Mouse (Mus musculus) kidney, embryonic 15.5 days (tissue): ENCODE data around the gene Cfap58. TPM values are rescaled to one million over a fixed set of nuclear protein-coding genes. Genes with fewer than 3 reads are reported as not detected.

Experiments used
- ATAC-seq: fragments of 200-750 bp; cut with Nextera tagmentation; replicated peaks from 2 replicates; pipeline ENCODE4 v1.8.0; 2017; ENCODE audit warnings: moderate TSS enrichment; ENCODE audit not compliant: low FRiP score
- H3K27ac ChIP-seq: fragments of 300-500 bp; sonication (generic); 2 replicates; pipeline ENCODE4 v1.5.1; 2015; ENCODE audit warnings: mild to moderate bottlenecking, inconsistent platforms
- H3K27me3 ChIP-seq: fragments of 300-500 bp; sonication (generic); 2 replicates; pipeline ENCODE4 v1.6.1; 2015; ENCODE audit warnings: inconsistent platforms
- H3K36me3 ChIP-seq: fragments of 300-500 bp; sonication (generic); 2 replicates; pipeline ENCODE4 v1.6.1; 2015; ENCODE audit warnings: inconsistent platforms
- H3K4me1 ChIP-seq: fragments of 300-500 bp; sonication (generic); 2 replicates; pipeline ENCODE4 v1.6.1; 2015; ENCODE audit warnings: inconsistent platforms
- H3K4me2 ChIP-seq: fragments of 300-500 bp; sonication (generic); 2 replicates; pipeline ENCODE4 v1.6.1; 2015; ENCODE audit warnings: moderate library complexity, mild to moderate bottlenecking, inconsistent platforms
- H3K4me3 ChIP-seq: fragments of 300-500 bp; sonication (generic); replicated peaks from 2 replicates; pipeline ENCODE4 v1.5.1; 2015; ENCODE audit warnings: mild to moderate bottlenecking, inconsistent platforms
- H3K9ac ChIP-seq: fragments of 300-500 bp; sonication (generic); 2 replicates; pipeline ENCODE4 v1.6.1; 2015; ENCODE audit warnings: mild to moderate bottlenecking, inconsistent platforms
- H3K9me3 ChIP-seq: fragments of 300-500 bp; sonication (generic); replicated peaks from 2 replicates; pipeline ENCODE4 v1.6.1; 2016; ENCODE audit warnings: inconsistent platforms
- WGBS: fragments of 180-500 bp; shearing (Covaris S2); methylation state at CpG from one replicate; pipeline ENCODE4 v1.1.7; 2015; ENCODE audit warnings: mixed read lengths; 5-methylcytosine and 5-hydroxymethylcytosine counted together
- polyA plus RNA-seq: library from polyadenylated mRNA; unstranded; fragments of >200 nt; fragmentation: Nextera tagmentation; extraction: Ambion mirVana; gene quantifications from 2 replicates; pipeline ENCODE4 v1.2.1, GENCODE M21; 2015

Cfap58 gene
- polyA plus RNA-seq, 1 experiment from 2014 or later: not detected

- peaks cover 12% of the 10 kb centered on the region for H3K4me1 ChIP-seq
- ATAC-seq: no peak
- H3K36me3 ChIP-seq: no peaks in the 10 kb centered on the region
- no peak overlapping the region for H3K27ac ChIP-seq
- 80% methylated on average over 6 of the region's 6 CpGs for WGBS
- H3K4me3 ChIP-seq: no peak overlapping the region
- no peak overlapping the region for H3K4me2 ChIP-seq
- H3K9ac ChIP-seq: no peak overlapping the region
- H3K27me3 ChIP-seq: peaks cover 26% of the 10 kb centered on the region
- no peaks in the 10 kb centered on the region for H3K9me3 ChIP-seq
Measured at GRCm38 (mm10) chr19:47939361-47939760, 1.9 kb downstream of the Cfap58 start.

- H3K4me1 ChIP-seq: peaks cover 9% of the 10 kb centered on the region; the same call in 1 of the 2 replicates
- no peaks in the 10 kb centered on the region for H3K36me3 ChIP-seq
- no peak overlapping the region for H3K9ac ChIP-seq
- peak overlapping the region; percentile 43 for H3K4me2 ChIP-seq
- WGBS: 55% methylated on average over 23 of the region's 23 CpGs
- no peaks in the 10 kb centered on the region for H3K9me3 ChIP-seq
- H3K4me3 ChIP-seq: no peak overlapping the region; the same call in 1 of the 2 replicates
- ATAC-seq: peak; percentile 70; the same call in 1 of the 2 replicates
- no peak overlapping the region for H3K27ac ChIP-seq
- H3K27me3 ChIP-seq: no peaks in the 10 kb centered on the region
Measured at GRCm38 (mm10) chr19:47946821-47947465, 9.5 kb downstream of the Cfap58 start.

- no peak overlapping the region for H3K4me2 ChIP-seq
- no peaks in the 10 kb centered on the region for H3K27me3 ChIP-seq
- H3K9me3 ChIP-seq: no peaks in the 10 kb centered on the region
- H3K36me3 ChIP-seq: no peaks in the 10 kb centered on the region
- H3K9ac ChIP-seq: no peak overlapping the region
- peaks cover 9% of the 10 kb centered on the region; the same call in 1 of the 2 replicates for H3K4me1 ChIP-seq
- no peak for ATAC-seq
- H3K27ac ChIP-seq: no peak overlapping the region
- H3K4me3 ChIP-seq: no peak overlapping the region
- 88% methylated on average over 7 of the region's 7 CpGs for WGBS
Measured at GRCm38 (mm10) chr19:47950946-47951345, 13.5 kb downstream of the Cfap58 start.

DNA sequence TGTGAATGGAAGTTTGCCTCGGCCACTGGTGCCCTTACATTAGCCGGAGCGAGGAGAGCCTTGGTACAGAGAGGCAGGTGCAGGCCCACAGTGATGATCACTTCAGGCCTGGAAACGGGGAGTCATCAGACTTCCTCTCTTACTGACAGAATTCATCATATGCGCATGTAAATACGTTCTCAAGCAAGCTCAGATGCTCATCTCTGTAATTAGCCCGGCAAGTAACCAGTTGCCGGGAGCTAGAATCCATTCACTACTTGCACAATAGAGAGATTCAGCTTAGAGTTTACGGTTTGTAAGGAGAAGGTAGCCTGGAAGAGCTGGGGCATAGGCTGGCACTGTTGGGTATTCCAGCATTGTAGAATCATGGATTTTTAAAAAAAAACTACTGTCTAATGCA is 15.7 kb downstream of the Cfap58 start:
- Histone ChIP-seq H3K4me1 (no peaks in the 10 kb centered on the region), H3K9ac (no peak overlapping the region), H3K4me2 (no peak overlapping the region), H3K9me3 (no peaks in the 10 kb centered on the region), H3K27ac (no peak overlapping the region), H3K4me3 (no peak overlapping the region), H3K27me3 (no peaks in the 10 kb centered on the region), H3K36me3 (no peaks in the 10 kb centered on the region)
- 81% methylated on average over 9 of the region's 9 CpGs for WGBS
- ATAC-seq: no peak

- Histone ChIP-seq H3K9me3 (no peaks in the 10 kb centered on the region), H3K4me1 (no peaks in the 10 kb centered on the region), H3K27me3 (no peaks in the 10 kb centered on the region), H3K36me3 (no peaks in the 10 kb centered on the region), H3K4me3 (no peak overlapping the region), H3K4me2 (no peak overlapping the region), H3K27ac (no peak overlapping the region), H3K9ac (no peak overlapping the region)
- WGBS: 77% methylated on average over 13 of the region's 13 CpGs
- ATAC-seq: no peak
Measured at GRCm38 (mm10) chr19:47958181-47958580, 20.7 kb downstream of the Cfap58 start.

GRCm38 (mm10) chr19:47968993-47969659 is 31.7 kb downstream of the Cfap58 start:
- H3K4me3 ChIP-seq: no peak overlapping the region
- no peak overlapping the region for H3K27ac ChIP-seq
- H3K4me2 ChIP-seq: no peak overlapping the region
- no peaks in the 10 kb centered on the region for H3K36me3 ChIP-seq
- no peaks in the 10 kb centered on the region for H3K4me1 ChIP-seq
- 0 out of 2 replicates have a peak, but pooled peaks cover 9% of the 10 kb centered on the region for H3K27me3 ChIP-seq
- H3K9me3 ChIP-seq: 0 out of 2 replicates have a peak, but pooled peaks cover 2% of the 10 kb centered on the region
- WGBS: 41% methylated on average over 17 of the region's 17 CpGs
- no peak overlapping the region for H3K9ac ChIP-seq
- ATAC-seq: no peak

GRCm38 (mm10) chr19:47971066-47971465 is 33.6 kb downstream of the Cfap58 start:
- Histone ChIP-seq H3K4me1 (no peaks in the 10 kb centered on the region), H3K4me3 (no peak overlapping the region), H3K9me3 (no peaks in the 10 kb centered on the region), H3K27ac (no peak overlapping the region), H3K9ac (no peak overlapping the region), H3K27me3 (0 out of 2 replicates have a peak, but pooled peaks cover 9% of the 10 kb centered on the region), H3K4me2 (no peak overlapping the region), H3K36me3 (no peaks in the 10 kb centered on the region)
- no peak for ATAC-seq
- WGBS: 84% methylated on average over 8 of the region's 8 CpGs

DNA sequence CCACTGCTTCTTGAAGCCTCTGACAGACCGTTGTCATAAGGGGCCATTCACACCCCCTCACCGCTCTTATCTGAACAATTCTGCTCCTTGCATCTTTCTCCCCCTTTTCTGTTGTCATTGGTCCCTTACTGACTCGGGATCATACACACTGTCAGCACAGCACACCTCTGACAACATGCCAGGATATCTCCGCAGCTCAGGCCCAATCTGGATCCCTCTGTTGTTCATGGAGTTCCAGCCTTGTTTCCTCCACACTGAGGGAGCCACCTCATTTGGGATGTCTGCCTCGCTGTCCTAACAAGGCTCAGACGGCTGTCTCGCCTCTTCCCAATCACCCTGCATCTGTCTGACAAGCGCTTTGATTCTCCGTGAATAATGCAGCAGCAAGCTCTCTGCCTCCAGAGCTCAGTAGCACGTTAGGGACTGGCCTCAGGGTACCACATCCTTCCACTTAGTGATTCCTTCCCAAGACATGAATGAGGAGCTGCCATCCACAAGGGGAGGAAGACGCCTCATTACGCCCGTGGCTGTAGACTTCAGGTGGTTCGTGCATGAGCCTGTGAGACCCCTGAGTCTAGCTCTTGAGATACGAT is 40.7 kb downstream of the Cfap58 start:
- WGBS: 72% methylated on average over 15 of the region's 15 CpGs
- Histone ChIP-seq H3K27me3 (no peaks in the 10 kb centered on the region), H3K4me1 (no peaks in the 10 kb centered on the region), H3K9ac (no peak overlapping the region), H3K9me3 (no peaks in the 10 kb centered on the region), H3K4me3 (no peak overlapping the region), H3K27ac (no peak overlapping the region), H3K4me2 (no peak overlapping the region), H3K36me3 (no peaks in the 10 kb centered on the region)
- no peak for ATAC-seq

DNA sequence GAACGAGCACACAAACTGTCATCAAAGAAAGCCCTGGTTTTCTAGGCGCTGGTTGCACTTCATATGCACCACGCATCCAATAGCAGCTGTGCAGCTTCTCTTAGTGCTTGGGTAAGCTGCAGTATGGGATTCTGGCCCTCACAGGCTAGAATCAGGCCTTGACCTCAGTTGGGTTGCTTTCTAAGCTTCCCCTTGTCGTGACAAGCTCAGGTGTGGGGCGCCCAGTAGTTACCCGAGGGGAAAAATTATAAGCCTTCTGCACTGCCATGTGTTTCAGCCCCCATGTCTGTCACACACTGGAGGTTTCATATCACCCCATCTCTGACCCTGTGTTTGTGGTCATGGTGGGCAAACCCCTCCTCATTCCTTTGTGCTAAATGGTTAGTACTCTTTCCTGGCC is 42.0 kb downstream of the Cfap58 start:
- no peak overlapping the region for H3K9ac ChIP-seq
- H3K4me2 ChIP-seq: no peak overlapping the region
- H3K4me3 ChIP-seq: no peak overlapping the region
- 75% methylated on average over 6 of the region's 6 CpGs for WGBS
- ATAC-seq: no peak
- 0 out of 2 replicates have a peak, but pooled peaks cover 2% of the 10 kb centered on the region for H3K4me1 ChIP-seq
- no peaks in the 10 kb centered on the region for H3K9me3 ChIP-seq
- H3K36me3 ChIP-seq: no peaks in the 10 kb centered on the region
- H3K27ac ChIP-seq: no peak overlapping the region
- H3K27me3 ChIP-seq: no peaks in the 10 kb centered on the region

DNA sequence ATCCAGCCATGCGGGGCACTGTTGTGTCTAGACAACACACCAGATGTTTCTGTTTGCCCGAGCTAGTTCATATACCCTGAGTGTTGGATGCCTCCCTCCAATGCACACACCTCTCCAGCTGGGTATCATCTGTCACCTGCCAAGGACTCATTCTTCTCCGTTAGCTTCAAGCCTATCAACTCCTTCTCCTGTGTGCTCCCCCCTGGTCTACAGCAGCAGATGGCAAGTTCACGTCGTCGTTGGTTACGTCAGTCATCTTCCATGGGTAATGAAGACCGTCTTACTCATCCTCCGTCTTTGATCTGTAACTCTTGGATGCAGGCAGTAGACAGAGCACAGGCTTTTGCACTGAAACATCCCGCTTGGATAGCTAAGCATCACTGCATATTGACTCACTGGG is 42.8 kb downstream of the Cfap58 start:
- Histone ChIP-seq H3K27ac (no peak overlapping the region), H3K27me3 (no peaks in the 10 kb centered on the region), H3K4me1 (0 out of 2 replicates have a peak, but pooled peaks cover 2% of the 10 kb centered on the region), H3K9me3 (no peaks in the 10 kb centered on the region), H3K4me2 (no peak overlapping the region), H3K9ac (no peak overlapping the region), H3K36me3 (no peaks in the 10 kb centered on the region), H3K4me3 (no peak overlapping the region)
- 64% methylated on average over 10 of the region's 10 CpGs for WGBS
- no peak for ATAC-seq

- Histone ChIP-seq H3K36me3 (no peaks in the 10 kb centered on the region), H3K9me3 (no peaks in the 10 kb centered on the region), H3K4me3 (no peak overlapping the region), H3K4me2 (no peak overlapping the region), H3K4me1 (0 out of 2 replicates have a peak, but pooled peaks cover 6% of the 10 kb centered on the region), H3K9ac (no peak overlapping the region), H3K27ac (no peak overlapping the region), H3K27me3 (0 out of 2 replicates have a peak, but pooled peaks cover 6% of the 10 kb centered on the region)
- WGBS: 88% methylated on average over 15 of the region's 15 CpGs
- ATAC-seq: no peak
Measured at GRCm38 (mm10) chr19:47985606-47986213, 48.2 kb downstream of the Cfap58 start.

DNA sequence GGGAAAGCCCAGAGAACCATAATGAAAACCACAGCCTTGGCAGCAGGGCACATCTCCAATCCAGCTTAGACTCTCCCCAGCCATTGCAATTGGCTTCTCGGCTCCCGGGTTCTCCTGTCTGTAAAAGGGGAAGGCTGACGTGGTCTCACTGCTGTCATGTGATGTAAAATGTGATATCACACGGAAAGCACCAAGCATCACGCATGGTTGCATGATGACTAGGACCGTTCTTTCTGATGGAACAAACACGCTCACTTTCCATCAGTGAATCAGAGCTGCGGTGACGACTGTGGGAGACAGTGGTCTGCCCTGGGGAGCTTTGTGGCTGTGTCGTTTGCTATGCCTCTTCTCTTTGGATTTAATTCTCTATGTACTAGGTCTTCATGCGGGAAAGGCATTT is 50.5 kb downstream of the Cfap58 start:
- Histone ChIP-seq H3K4me2 (no peak overlapping the region), H3K27ac (no peak overlapping the region), H3K36me3 (no peaks in the 10 kb centered on the region), H3K4me3 (no peak overlapping the region), H3K9me3 (no peaks in the 10 kb centered on the region), H3K27me3 (0 out of 2 replicates have a peak, but pooled peaks cover 6% of the 10 kb centered on the region), H3K9ac (no peak overlapping the region), H3K4me1 (0 out of 2 replicates have a peak, but pooled peaks cover 6% of the 10 kb centered on the region)
- 85% methylated on average over 11 of the region's 11 CpGs for WGBS
- no peak for ATAC-seq
